Mouse (Mus musculus): ENCODE measurements at regions not wholly inside any gene's neighbourhood (a gene's known extent, or its start where the extent isn't known, plus 50 kb on each side); places are given as distances from the start of the nearest gene placed in this dataset.

- DNase-seq: no peak
Measured at GRCm38 (mm10) chr2:18445809-18446208, 53.2 kb upstream of the Dnajc1 start.

Measured in cerebellum, postnatal 14 days (tissue).